Mouse (Mus musculus) lung, embryonic 14.5 days (tissue): ENCODE results near the gene Tepp. TPM values are rescaled to one million over a fixed set of nuclear protein-coding genes. Genes with fewer than 3 reads are reported as not detected.
A peak's percentile ranks its signal among the peaks of the same experiment; 100 is the strongest.

Source experiments
- ATAC-seq: fragments of 200-750 bp; cut with Nextera tagmentation; 2 replicates; pipeline ENCODE4 v1.8.0; 2017; ENCODE audit warnings: mild to moderate bottlenecking, moderate TSS enrichment, moderate library complexity; ENCODE audit not compliant: insufficient read depth
- DNase-seq: peaks from one replicate; pipeline ENCODE4 v3.0.0-alpha.2; 2015
- H3K27ac ChIP-seq: fragments of 300-500 bp; sonication (generic); 2 replicates; pipeline ENCODE4 v1.5.1; 2014; ENCODE audit warnings: low read depth, mild to moderate bottlenecking, moderate library complexity
- H3K27me3 ChIP-seq: fragments of 300-500 bp; sonication (generic); 2 replicates; pipeline ENCODE4 v1.6.1; 2014; ENCODE audit warnings: low read length, control low read depth; ENCODE audit not compliant: insufficient read depth
- H3K36me3 ChIP-seq: fragments of 300-500 bp; sonication (generic); 2 replicates; pipeline ENCODE4 v1.6.1; 2014; ENCODE audit warnings: control low read depth; ENCODE audit not compliant: insufficient read depth
- H3K4me1 ChIP-seq: fragments of 300-500 bp; sonication (generic); 2 replicates; pipeline ENCODE4 v1.6.1; 2014; ENCODE audit warnings: antibody characterized with exemption, control low read depth; ENCODE audit not compliant: insufficient read depth
- H3K4me2 ChIP-seq: fragments of 300-500 bp; sonication (generic); 2 replicates; pipeline ENCODE4 v1.6.1; 2014; ENCODE audit warnings: mild to moderate bottlenecking
- H3K4me3 ChIP-seq: fragments of 300-500 bp; sonication (generic); 2 replicates; pipeline ENCODE4 v1.5.1; 2014; ENCODE audit warnings: low read depth, low read length
- H3K9ac ChIP-seq: fragments of 300-500 bp; sonication (generic); 2 replicates; pipeline ENCODE4 v1.6.1; 2014
- H3K9me3 ChIP-seq: fragments of 300-500 bp; sonication (generic); 2 replicates; pipeline ENCODE4 v1.6.1; 2016; ENCODE audit warnings: low read depth, low read length, control low read depth
- CTCF ChIP-seq: IDR thresholded peaks from 2 replicates; pipeline ENCODE4 v1.5.1; 2016; ENCODE audit warnings: antibody characterized with exemption, low read depth
- WGBS: fragments of 180-500 bp; shearing (Covaris S2); extraction: QIAGEN DNeasy Blood & Tissue Kit; methylation state at CpG from one replicate; pipeline ENCODE4 v1.1.7; 2014; 5-methylcytosine and 5-hydroxymethylcytosine counted together
- polyA plus RNA-seq: library from polyadenylated mRNA; unstranded; fragments of >200 nt; fragmentation: Nextera tagmentation; extraction: Ambion mirVana; gene quantifications from 2 replicates; pipeline ENCODE4 v1.2.1, GENCODE M21; 2014

Gene Tepp
- polyA plus RNA-seq, 1 experiment from 2014 or later: 0.37 TPM

DNA sequence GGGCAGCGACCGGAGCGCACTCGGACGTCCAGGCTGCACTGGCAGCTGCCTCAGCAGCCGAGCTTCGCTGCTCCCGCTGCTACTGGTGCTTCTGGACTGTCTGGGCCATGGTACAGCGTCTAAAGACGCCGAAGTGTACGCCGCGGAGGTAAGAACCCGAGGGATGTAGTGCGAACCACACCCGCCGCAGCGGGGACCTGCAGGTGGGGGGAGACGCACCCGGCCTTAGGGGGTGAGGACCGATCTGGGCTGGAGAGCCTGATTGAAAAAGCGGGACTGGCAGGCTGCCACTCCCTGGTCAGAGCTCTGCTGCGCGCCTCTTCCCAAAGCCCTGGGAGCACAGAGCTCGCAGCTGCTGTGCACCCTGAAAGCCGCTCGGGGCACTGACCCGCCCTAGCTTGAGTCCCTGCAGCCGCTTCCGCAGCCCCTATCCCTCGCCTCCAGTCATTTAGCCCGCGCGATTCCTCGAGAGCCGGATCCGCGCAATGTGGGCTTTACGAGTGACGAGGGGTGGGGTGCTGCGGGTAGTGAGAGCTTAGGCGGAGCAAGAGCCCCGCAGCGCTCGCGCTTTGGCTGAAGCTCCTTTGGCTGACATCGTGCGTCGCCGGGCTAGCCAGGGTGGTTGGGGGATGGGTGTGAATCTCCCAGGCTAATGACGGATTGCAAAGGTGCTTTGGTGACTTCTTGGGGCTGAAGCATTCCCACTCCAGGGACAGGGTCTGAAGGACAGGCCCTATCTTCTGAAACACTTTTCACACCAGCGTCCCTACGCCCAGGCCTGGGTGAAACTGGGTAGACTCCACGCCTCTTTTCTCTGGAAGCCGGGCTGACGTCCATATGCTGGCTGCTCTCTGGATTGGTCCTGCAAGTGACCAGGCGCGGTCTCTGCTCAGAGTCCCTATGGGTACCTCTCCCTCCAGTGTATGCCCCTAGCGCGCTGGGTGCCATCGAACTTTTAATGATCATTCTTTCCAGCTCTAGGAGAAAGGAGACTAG lies 42.8 kb downstream of the Tepp start:
- Histone ChIP-seq H3K4me2 (peak overlapping the region; percentile 96), H3K27ac (peak overlapping the region; percentile 82), H3K4me1 (peaks cover 12% of the 10 kb centered on the region), H3K36me3 (no peaks in the 10 kb centered on the region), H3K9me3 (no peaks in the 10 kb centered on the region), H3K27me3 (peaks cover 9% of the 10 kb centered on the region; the same call in 1 of the 2 replicates), H3K9ac (peak overlapping the region; percentile 72), H3K4me3 (peak overlapping the region; percentile 68)
- ATAC-seq (peak; percentile 33), DNase-seq (peak; percentile 70)
- WGBS: 2% methylated on average over 62 of the region's 62 CpGs
- TF ChIP-seq CTCF: no peak

- no peaks in the 10 kb centered on the region for H3K36me3 ChIP-seq
- ATAC-seq (no peak), DNase-seq (no peak)
- no peak for TF ChIP-seq CTCF
- no peaks in the 10 kb centered on the region for H3K9me3 ChIP-seq
- H3K4me2 ChIP-seq: peak overlapping the region; percentile 96; the same call in 1 of the 2 replicates
- peaks cover 9% of the 10 kb centered on the region; the same call in 1 of the 2 replicates for H3K27me3 ChIP-seq
- no peak overlapping the region for H3K9ac ChIP-seq
- no peak overlapping the region for H3K27ac ChIP-seq
- H3K4me1 ChIP-seq: peaks cover 17% of the 10 kb centered on the region
- no peak overlapping the region for H3K4me3 ChIP-seq
- WGBS: 88% methylated on average over 2 of the region's 2 CpGs
Measured at GRCm38 (mm10) chr8:95354606-95355005, 44.2 kb downstream of the Tepp start.

- TF ChIP-seq CTCF: no peak
- no peaks in the 10 kb centered on the region for H3K36me3 ChIP-seq
- H3K4me1 ChIP-seq: peaks cover 26% of the 10 kb centered on the region
- H3K4me2 ChIP-seq: no peak overlapping the region
- no peak overlapping the region for H3K4me3 ChIP-seq
- DNase-seq (peak; percentile 43), ATAC-seq (peak; percentile 53)
- no peaks in the 10 kb centered on the region; the same call in 1 of the 2 replicates for H3K9me3 ChIP-seq
- H3K9ac ChIP-seq: no peak overlapping the region
- peak overlapping the region; percentile 75 for H3K27ac ChIP-seq
- 12% methylated on average over 8 of the region's 8 CpGs for WGBS
- 0 out of 2 replicates have a peak, but pooled peaks cover 2% of the 10 kb centered on the region for H3K27me3 ChIP-seq
Measured at GRCm38 (mm10) chr8:95358550-95359411, 48.4 kb downstream of the Tepp start.

- no peak for DNase-seq
- H3K36me3 ChIP-seq: no peaks in the 10 kb centered on the region
- WGBS: 27% methylated on average over 7 of the region's 7 CpGs
- no peak overlapping the region for H3K4me3 ChIP-seq
- H3K27me3 ChIP-seq: no peaks in the 10 kb centered on the region
- no peak for ATAC-seq
- peaks cover 22% of the 10 kb centered on the region for H3K4me1 ChIP-seq
- H3K27ac ChIP-seq: peak overlapping the region; percentile 82
- H3K9ac ChIP-seq: peak overlapping the region; percentile 29; the same call in 1 of the 2 replicates
- H3K4me2 ChIP-seq: no peak overlapping the region
- TF ChIP-seq CTCF: no peak
- no peaks in the 10 kb centered on the region; the same call in 1 of the 2 replicates for H3K9me3 ChIP-seq
Measured at GRCm38 (mm10) chr8:95360181-95361015, 50.0 kb downstream of the Tepp start.

DNA sequence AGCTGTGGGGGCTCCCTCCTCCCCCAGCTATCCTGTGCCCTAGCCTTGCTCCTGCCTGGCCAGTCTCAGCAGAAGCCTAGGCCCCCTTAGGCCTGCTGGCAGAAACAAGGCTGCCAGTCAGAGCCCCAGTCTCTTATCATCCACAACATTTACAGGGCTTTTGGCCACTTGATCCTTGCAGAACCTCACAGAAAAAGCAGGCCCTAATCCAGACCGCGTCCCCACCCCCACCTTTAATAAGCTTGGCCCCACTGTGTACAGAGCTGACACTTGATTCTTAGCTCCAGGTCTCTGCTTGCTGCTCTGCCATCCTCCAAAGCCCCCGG lies 50.6 kb downstream of the Tepp start:
- no peak overlapping the region for H3K4me3 ChIP-seq
- ATAC-seq: no peak
- no peak for TF ChIP-seq CTCF
- 44% methylated on average over 3 of the region's 3 CpGs for WGBS
- no peaks in the 10 kb centered on the region for H3K36me3 ChIP-seq
- H3K27me3 ChIP-seq: no peaks in the 10 kb centered on the region
- peak overlapping the region; percentile 82 for H3K27ac ChIP-seq
- H3K4me1 ChIP-seq: peaks cover 22% of the 10 kb centered on the region
- H3K4me2 ChIP-seq: no peak overlapping the region
- H3K9me3 ChIP-seq: no peaks in the 10 kb centered on the region; the same call in 1 of the 2 replicates
- no peak for DNase-seq
- H3K9ac ChIP-seq: no peak overlapping the region

GRCm38 (mm10) chr8:95362272-95362671 lies 51.9 kb downstream of the Tepp start:
- no peak overlapping the region for H3K27ac ChIP-seq
- H3K36me3 ChIP-seq: 0 out of 2 replicates have a peak, but pooled peaks cover 3% of the 10 kb centered on the region
- peaks cover 22% of the 10 kb centered on the region for H3K4me1 ChIP-seq
- no peak for ATAC-seq
- DNase-seq: no peak
- no peaks in the 10 kb centered on the region for H3K27me3 ChIP-seq
- 63% methylated on average over 6 of the region's 6 CpGs for WGBS
- H3K4me2 ChIP-seq: no peak overlapping the region
- no peak for TF ChIP-seq CTCF
- no peak overlapping the region for H3K9ac ChIP-seq
- H3K4me3 ChIP-seq: no peak overlapping the region
- no peaks in the 10 kb centered on the region; the same call in 1 of the 2 replicates for H3K9me3 ChIP-seq
